ENCODE assay signal across 26 mouse cellular contexts in genomic region chr16:26552234-26552633, GRCm38 (mm10). TPM values are rescaled to one million over a fixed set of nuclear protein-coding genes. Genes with fewer than 3 reads are reported as not detected.
A peak's percentile ranks its signal among the peaks of the same experiment; 100 is the strongest.
DNase-seq lines count a peak whose midpoint lies in the region; ATAC-seq lines count a peak whose summit lies in the region.
"Had no signal": no experiment of that assay in that cellular context is flagged by ENCODE, and none has a peak within 500 bp of the region (broad histone marks: within the 10 kb centered on the region; RNA-seq: fewer than 3 reads in every experiment).

No protein-coding gene starts in this region.

- H3K27me3 ChIP-seq in heart, embryonic 10.5 days (ENCODE audit: insufficient read depth, poor library complexity, severe bottlenecking) = no peaks in the 10 kb centered on the region
- H3K27me3 ChIP-seq: CH12.LX, Patski had no signal

- no peak overlapping the region for H3K4me3 ChIP-seq in heart, embryonic 10.5 days

- WGBS in heart, embryonic 10.5 days = 85% methylated on average over 3 of the region's 3 CpGs

- no peaks in the 10 kb centered on the region for H3K36me3 ChIP-seq in heart, embryonic 10.5 days
- H3K36me3 ChIP-seq: G1E had no signal

- peak; percentile 74 for ATAC-seq in hematopoietic stem cell, adult 5-6 weeks (replicated peaks in 1 of 2; ENCODE audit: insufficient read depth in 1 of 2, low FRiP score in 2 of 2, low TSS enrichment in 1 of 2, low read depth in 1 of 2, poor library complexity in 2 of 2, severe bottlenecking in 2 of 2)
- ATAC-seq: activated CD4-positive, CD25-positive, alpha-beta regulatory T cell, adult 4 months; CD4-positive, CD25-positive, alpha-beta regulatory T cell, adult 4 months; Patski had no signal

- no peaks in the 10 kb centered on the region for H3K9me3 ChIP-seq in heart, embryonic 10.5 days
- H3K9me3 ChIP-seq: G1E had no signal

- no peaks in the 10 kb centered on the region for H3K4me1 ChIP-seq in heart, embryonic 10.5 days

- peak; percentile 3 for DNase-seq in c-Kit-positive CD71-negative TER-119-negative erythroid progenitor cells, embryonic 14.5 days (ENCODE audit: low read depth)
- DNase-seq in heart, embryonic 10.5 days (ENCODE audit: low spot score) = no peak
- no peak for DNase-seq in adrenal gland, adult (ENCODE audit: inconsistent age in 2 of 2, low spot score in 1 of 2)
- DNase-seq: adrenal gland, adult 2 months; adrenal gland, adult 8-10 months; adrenal gland, postnatal 10 days; adrenal gland, postnatal 14 days; adrenal gland, postnatal 25 days; adrenal gland, postnatal 36 days; B cell, adult 2 months; cerebellum, adult 11 months; cerebellum, adult 11-12 months; cerebellum, adult 18-20 months; cerebellum, adult 2 months; cerebellum, adult 8-10 months had no signal

- H3K27ac ChIP-seq in heart, embryonic 10.5 days = no peak overlapping the region

RNA-seq across cellular contexts. Expression of gene Tmem207, which starts 25.7 kb away (rescaled TPM):
- total RNA-seq in hematopoietic stem cell, adult 5-6 weeks (2017) = not detected in 2 replicates
- not detected in 2 replicates for polyA plus RNA-seq in heart, embryonic 10.5 days (2016; fragmentation: Nextera tagmentation; extraction: Ambion mirVana)
- total RNA-seq: adrenal gland, adult 18-20 months; adrenal gland, adult 2 months; adrenal gland, adult 8-10 months; adrenal gland, postnatal 10 days; adrenal gland, postnatal 14 days; adrenal gland, postnatal 36 days; adrenal gland, postnatal 4 days; CH12.LX; ES-E14; MEL had no signal
- polyA plus RNA-seq: activated CD4-positive, CD25-positive, alpha-beta regulatory T cell, adult 4 months; adrenal gland, adult 2 months; C2C12; CD4-positive, CD25-positive, alpha-beta regulatory T cell, adult 4 months; cerebellum, adult 2 months; G1E; Patski had no signal

RNA-seq across cellular contexts. Expression of gene Il1rap, which starts 29.3 kb away (rescaled TPM):
- 14.4 and 14.6 TPM in 2 replicates for total RNA-seq in hematopoietic stem cell, adult 5-6 weeks (2017)
- polyA plus RNA-seq in heart, embryonic 10.5 days (2016; fragmentation: Nextera tagmentation; extraction: Ambion mirVana) = 5.2 and 7.4 TPM in 2 replicates
